Mouse (Mus musculus) hindbrain, embryonic 13.5 days (tissue): ENCODE measurements around the gene Bach2. TPM values are rescaled to one million over a fixed set of nuclear protein-coding genes. Genes with fewer than 3 reads are reported as not detected.

Experiments
- ATAC-seq: fragments of 200-750 bp; cut with Nextera tagmentation; 2 replicates; pipeline ENCODE4 v1.8.0; 2017; ENCODE audit warnings: moderate TSS enrichment; ENCODE audit not compliant: low FRiP score
- H3K27ac ChIP-seq: fragments of 300-500 bp; sonication (generic); 2 replicates; pipeline ENCODE4 v1.5.1; 2015; ENCODE audit warnings: inconsistent platforms, mild to moderate bottlenecking, moderate library complexity
- H3K27me3 ChIP-seq: fragments of 300-500 bp; sonication (generic); 2 replicates; pipeline ENCODE4 v1.6.1; 2015; ENCODE audit warnings: mild to moderate bottlenecking, inconsistent platforms
- H3K36me3 ChIP-seq: fragments of 300-500 bp; sonication (generic); 2 replicates; pipeline ENCODE4 v1.6.1; 2015; ENCODE audit warnings: mild to moderate bottlenecking, inconsistent platforms
- H3K4me1 ChIP-seq: fragments of 300-500 bp; sonication (generic); replicated peaks from 2 replicates; pipeline ENCODE4 v1.6.1; 2015; ENCODE audit warnings: inconsistent platforms
- H3K4me2 ChIP-seq: fragments of 300-500 bp; sonication (generic); 2 replicates; pipeline ENCODE4 v1.6.1; 2015; ENCODE audit warnings: inconsistent platforms, mild to moderate bottlenecking, moderate library complexity
- H3K4me3 ChIP-seq: fragments of 300-500 bp; sonication (generic); 2 replicates; pipeline ENCODE4 v1.5.1; 2015; ENCODE audit warnings: mild to moderate bottlenecking, inconsistent platforms
- H3K9ac ChIP-seq: fragments of 300-500 bp; sonication (generic); 2 replicates; pipeline ENCODE4 v1.6.1; 2015; ENCODE audit warnings: mild to moderate bottlenecking, inconsistent platforms
- H3K9me3 ChIP-seq: fragments of 300-500 bp; sonication (generic); 2 replicates; pipeline ENCODE4 v1.6.1; 2016; ENCODE audit warnings: inconsistent platforms
- WGBS: fragments of 180-500 bp; shearing (Covaris S2); methylation state at CpG from one replicate; pipeline ENCODE4 v1.1.7; 2015; 5-methylcytosine and 5-hydroxymethylcytosine counted together
- polyA plus RNA-seq: library from polyadenylated mRNA; unstranded; fragments of >200 nt; fragmentation: Nextera tagmentation; extraction: Ambion mirVana; gene quantifications from 2 replicates; pipeline ENCODE4 v1.2.1, GENCODE M21; 2015

The Bach2 gene
- polyA plus RNA-seq, 1 experiment from 2014 or later = 28.5 TPM

DNA sequence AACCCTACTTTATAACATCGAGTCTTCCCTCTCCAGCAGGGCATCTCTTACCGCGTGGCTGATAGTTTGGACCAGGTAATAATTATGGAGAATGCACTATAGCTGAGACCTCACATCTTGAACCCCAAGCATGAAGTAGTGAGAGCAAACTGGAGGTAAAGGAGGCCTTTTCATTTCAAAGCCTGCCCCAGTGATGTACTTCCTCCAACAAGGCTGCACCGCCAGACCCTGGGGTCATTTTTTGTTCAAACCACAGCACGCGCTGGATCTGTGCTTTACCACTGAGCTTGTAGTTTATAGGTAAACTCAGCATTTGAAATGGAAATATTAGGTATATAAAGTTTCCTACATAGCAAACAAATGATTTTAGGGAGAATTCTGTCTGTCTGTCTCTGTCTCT, 67.1 kb downstream of the Bach2 start:
- no peaks in the 10 kb centered on the region for H3K27me3 ChIP-seq
- 69% methylated on average over 6 of the region's 6 CpGs for WGBS
- H3K4me2 ChIP-seq = peak overlapping the region; percentile 34; the same call in 1 of the 2 replicates
- ATAC-seq = no peak
- H3K9ac ChIP-seq = peak overlapping the region; percentile 56; the same call in 1 of the 2 replicates
- H3K4me3 ChIP-seq = no peak overlapping the region
- no peaks in the 10 kb centered on the region for H3K9me3 ChIP-seq
- H3K27ac ChIP-seq = peak overlapping the region; percentile 92
- no peaks in the 10 kb centered on the region for H3K36me3 ChIP-seq
- H3K4me1 ChIP-seq = peaks cover 69% of the 10 kb centered on the region

DNA sequence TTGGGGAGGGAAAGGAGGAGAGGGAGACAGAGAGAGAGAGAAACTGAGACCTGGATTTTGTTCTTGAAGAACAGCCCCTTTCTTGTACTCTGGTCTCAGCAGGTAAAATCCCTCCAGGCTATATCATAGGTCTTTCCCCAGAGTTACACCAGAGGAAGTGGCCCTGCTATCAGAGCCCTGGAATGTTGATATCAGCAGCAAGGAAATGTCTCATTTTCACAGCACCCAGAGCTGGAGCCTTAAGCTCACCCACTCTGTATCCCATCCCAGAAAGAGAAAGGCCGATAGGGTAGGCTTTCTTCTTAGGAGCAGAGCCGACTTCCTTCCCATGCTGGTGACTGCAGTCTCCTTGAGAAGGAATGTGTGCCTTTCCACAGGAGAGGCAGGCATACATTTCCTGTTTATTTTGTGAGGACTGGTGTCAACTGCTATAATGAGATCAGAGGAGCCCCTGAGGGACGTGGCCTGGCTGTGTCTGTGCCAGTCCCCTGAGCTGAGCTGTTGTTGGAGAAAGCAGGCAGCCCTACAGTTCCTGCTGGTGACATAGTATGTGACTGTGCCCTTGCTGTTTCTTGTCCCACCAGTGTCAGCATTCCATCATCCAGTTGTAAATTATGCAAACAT, 67.7 kb downstream of the Bach2 start:
- no peak overlapping the region for H3K4me2 ChIP-seq
- peak overlapping the region; percentile 20; the same call in 1 of the 2 replicates for H3K9ac ChIP-seq
- 41% methylated on average over 3 of the region's 3 CpGs for WGBS
- H3K27me3 ChIP-seq = no peaks in the 10 kb centered on the region
- ATAC-seq = no peak
- peak overlapping the region; percentile 92 for H3K27ac ChIP-seq
- no peaks in the 10 kb centered on the region for H3K9me3 ChIP-seq
- no peaks in the 10 kb centered on the region for H3K36me3 ChIP-seq
- H3K4me1 ChIP-seq = peaks cover 65% of the 10 kb centered on the region
- H3K4me3 ChIP-seq = no peak overlapping the region

DNA sequence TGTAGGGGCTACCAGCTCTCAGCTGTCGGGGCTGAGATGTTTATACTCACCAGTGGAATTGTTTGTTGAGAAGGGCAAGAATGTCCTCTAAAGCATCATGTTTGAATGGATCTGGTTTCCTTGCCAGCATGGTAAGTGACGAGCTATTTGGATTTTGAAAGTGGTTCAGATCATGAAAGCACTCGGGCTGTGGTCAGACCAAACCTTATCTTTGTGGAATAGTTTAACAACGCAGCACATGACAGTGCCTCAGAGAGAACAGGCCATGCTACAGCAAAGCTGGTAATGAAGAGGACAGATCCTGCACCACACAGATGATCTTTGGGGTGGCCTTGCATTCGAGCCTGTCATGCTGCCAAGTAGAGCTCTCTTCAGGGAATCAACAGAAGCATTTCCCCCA, 68.6 kb downstream of the Bach2 start:
- 81% methylated on average over 5 of the region's 5 CpGs for WGBS
- Histone ChIP-seq H3K4me1 (peaks cover 67% of the 10 kb centered on the region), H3K9ac (no peak overlapping the region), H3K27me3 (no peaks in the 10 kb centered on the region), H3K9me3 (no peaks in the 10 kb centered on the region), H3K36me3 (no peaks in the 10 kb centered on the region), H3K4me2 (no peak overlapping the region), H3K27ac (peak overlapping the region; percentile 92; the same call in 1 of the 2 replicates), H3K4me3 (no peak overlapping the region)
- no peak for ATAC-seq

DNA sequence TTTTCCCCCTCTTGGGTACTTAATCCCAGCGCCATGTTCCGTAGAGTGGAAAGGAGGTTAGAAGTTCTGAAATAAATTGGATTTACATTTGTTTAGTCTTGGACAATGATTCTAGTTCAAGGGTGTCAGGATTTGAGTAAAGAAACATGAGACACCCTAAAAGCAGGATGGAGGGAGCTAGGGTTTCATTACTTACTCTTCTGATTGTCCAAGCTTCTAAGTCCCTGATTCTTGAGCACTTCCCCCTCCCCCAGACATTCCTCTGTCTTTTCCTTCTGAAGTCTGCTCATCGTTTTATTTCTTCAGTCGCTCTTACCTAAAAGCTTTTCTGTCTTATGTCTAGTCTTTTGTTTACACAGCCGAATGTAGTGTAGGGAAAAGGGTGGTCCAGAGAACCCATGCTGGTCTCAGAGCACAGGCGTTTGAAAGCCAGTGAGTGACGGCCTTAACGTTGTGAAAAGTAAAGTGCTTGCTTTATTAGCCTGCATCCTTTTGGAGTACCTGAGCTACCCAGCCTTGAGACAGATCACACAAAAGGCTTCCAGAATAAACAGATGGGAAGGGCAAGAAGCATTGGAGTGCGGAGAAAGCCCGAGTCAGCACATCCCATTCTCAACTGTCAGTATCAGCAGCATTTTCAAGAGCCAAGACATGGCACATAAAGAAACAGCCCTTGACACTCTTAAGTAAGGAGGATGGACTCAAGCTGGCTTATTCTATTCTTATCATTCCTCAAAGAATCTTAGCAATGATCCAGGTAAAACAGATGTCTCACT, 73.8 kb downstream of the Bach2 start:
- Histone ChIP-seq H3K9me3 (0 out of 2 replicates have a peak, but pooled peaks cover 3% of the 10 kb centered on the region), H3K4me3 (no peak overlapping the region), H3K36me3 (peaks cover 10% of the 10 kb centered on the region), H3K27me3 (no peaks in the 10 kb centered on the region), H3K4me1 (peaks cover 39% of the 10 kb centered on the region), H3K27ac (peak overlapping the region; percentile 64), H3K4me2 (no peak overlapping the region), H3K9ac (no peak overlapping the region)
- WGBS = 49% methylated on average over 10 of the region's 10 CpGs
- no peak for ATAC-seq

DNA sequence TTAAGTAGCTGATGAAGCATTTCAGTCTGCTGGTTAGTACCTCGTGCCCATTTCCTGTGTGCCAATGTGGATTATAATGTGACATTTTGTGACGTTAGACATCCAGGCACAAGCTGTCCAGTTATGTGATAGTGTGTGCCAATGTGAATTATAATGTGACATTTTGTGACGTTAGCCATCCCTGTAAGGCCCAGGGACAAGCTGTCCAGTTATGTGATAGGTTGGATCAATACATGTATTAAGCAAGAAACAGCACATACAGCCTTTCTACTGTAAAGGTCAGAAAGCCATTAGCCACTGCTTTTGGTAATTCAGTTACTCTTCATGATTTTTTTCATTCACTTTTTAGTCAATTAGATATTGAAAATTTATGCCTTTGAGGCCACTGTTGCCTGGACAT, 76.3 kb downstream of the Bach2 start:
- peaks cover 34% of the 10 kb centered on the region for H3K4me1 ChIP-seq
- no peak overlapping the region for H3K4me3 ChIP-seq
- 0 out of 2 replicates have a peak, but pooled peaks cover 3% of the 10 kb centered on the region for H3K9me3 ChIP-seq
- no peak for ATAC-seq
- no peak overlapping the region for H3K4me2 ChIP-seq
- 0 out of 2 replicates have a peak overlapping the region, but pooled peaks have one; percentile 6 for H3K27ac ChIP-seq
- H3K27me3 ChIP-seq = no peaks in the 10 kb centered on the region
- 77% methylated on average over 3 of the region's 3 CpGs for WGBS
- peaks cover 23% of the 10 kb centered on the region for H3K36me3 ChIP-seq
- H3K9ac ChIP-seq = no peak overlapping the region

DNA sequence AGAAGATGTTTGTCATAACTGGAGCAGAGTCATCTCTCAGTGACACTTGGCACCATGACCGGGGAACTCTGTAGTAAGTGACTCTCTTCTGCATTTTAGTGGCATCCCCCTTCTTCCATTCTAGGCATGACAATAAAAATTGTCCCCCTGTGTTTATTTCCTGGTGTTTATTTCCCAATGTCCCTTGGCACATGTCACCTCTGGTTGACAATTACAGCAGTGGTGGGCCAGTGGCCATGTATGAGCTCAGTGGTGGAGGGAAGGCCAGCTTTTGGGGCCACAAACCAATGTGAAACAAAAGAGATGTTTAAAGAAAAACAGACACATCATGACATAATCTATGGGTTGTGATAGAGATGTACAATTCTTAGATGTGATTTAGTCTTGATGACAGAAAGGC, 80.0 kb downstream of the Bach2 start:
- Histone ChIP-seq H3K27ac (no peak overlapping the region), H3K36me3 (peaks cover 23% of the 10 kb centered on the region), H3K27me3 (no peaks in the 10 kb centered on the region), H3K4me1 (peaks cover 18% of the 10 kb centered on the region), H3K4me2 (no peak overlapping the region), H3K9me3 (0 out of 2 replicates have a peak, but pooled peaks cover 3% of the 10 kb centered on the region), H3K9ac (no peak overlapping the region), H3K4me3 (no peak overlapping the region)
- ATAC-seq = no peak
- WGBS = 100% methylated on average over 1 of the region's 1 CpGs

DNA sequence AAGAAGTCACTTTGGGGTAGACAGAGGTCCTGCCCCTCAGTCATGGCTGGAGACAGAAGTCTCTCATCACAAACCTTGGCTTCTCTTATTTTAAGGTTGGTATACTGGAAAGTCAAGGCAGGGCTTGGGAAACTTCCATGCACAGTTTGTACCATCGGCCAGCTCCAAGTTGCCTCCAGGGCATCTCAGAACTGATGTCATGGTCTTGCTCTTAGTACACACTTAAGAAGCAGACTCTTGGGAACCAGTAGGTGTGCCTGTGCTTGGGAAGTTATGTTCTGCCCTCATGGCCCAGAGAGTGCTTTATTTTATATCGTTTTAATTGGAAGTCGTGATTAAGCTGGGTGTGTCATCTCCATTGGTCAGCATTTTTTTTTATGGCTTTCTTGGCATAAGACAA, 80.7 kb downstream of the Bach2 start:
- H3K27me3 ChIP-seq = no peaks in the 10 kb centered on the region
- H3K4me3 ChIP-seq = no peak overlapping the region
- no peak overlapping the region for H3K9ac ChIP-seq
- no peak overlapping the region for H3K4me2 ChIP-seq
- peaks cover 17% of the 10 kb centered on the region for H3K4me1 ChIP-seq
- H3K9me3 ChIP-seq = 0 out of 2 replicates have a peak, but pooled peaks cover 3% of the 10 kb centered on the region
- H3K36me3 ChIP-seq = peaks cover 23% of the 10 kb centered on the region
- no peak overlapping the region for H3K27ac ChIP-seq
- ATAC-seq = no peak
- 90% methylated on average over 3 of the region's 3 CpGs for WGBS

DNA sequence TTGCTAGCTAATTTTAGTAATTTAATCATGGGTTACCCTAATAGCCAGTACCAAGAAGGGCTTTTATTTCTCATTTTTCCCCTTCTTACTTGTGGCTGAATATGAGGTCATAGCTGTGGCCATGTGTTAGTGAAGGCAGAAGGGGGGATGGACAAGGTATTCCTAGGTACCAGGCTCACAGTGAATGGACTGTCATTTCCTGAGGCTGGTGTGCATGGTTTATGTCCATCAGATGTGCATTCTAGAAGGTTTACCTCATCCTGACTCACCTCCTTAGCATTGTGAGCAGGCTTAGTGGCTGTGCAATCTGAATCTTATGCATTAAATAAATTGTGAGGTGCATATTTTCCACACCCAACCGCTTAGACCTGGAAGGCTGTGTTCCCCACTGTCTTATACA, 81.4 kb downstream of the Bach2 start:
- H3K4me1 ChIP-seq = peaks cover 21% of the 10 kb centered on the region
- H3K27me3 ChIP-seq = no peaks in the 10 kb centered on the region
- no peak overlapping the region for H3K9ac ChIP-seq
- H3K27ac ChIP-seq = no peak overlapping the region
- 92% methylated on average over 1 of the region's 1 CpGs for WGBS
- peaks cover 23% of the 10 kb centered on the region for H3K36me3 ChIP-seq
- 0 out of 2 replicates have a peak, but pooled peaks cover 3% of the 10 kb centered on the region for H3K9me3 ChIP-seq
- no peak overlapping the region for H3K4me3 ChIP-seq
- no peak overlapping the region for H3K4me2 ChIP-seq
- ATAC-seq = no peak

DNA sequence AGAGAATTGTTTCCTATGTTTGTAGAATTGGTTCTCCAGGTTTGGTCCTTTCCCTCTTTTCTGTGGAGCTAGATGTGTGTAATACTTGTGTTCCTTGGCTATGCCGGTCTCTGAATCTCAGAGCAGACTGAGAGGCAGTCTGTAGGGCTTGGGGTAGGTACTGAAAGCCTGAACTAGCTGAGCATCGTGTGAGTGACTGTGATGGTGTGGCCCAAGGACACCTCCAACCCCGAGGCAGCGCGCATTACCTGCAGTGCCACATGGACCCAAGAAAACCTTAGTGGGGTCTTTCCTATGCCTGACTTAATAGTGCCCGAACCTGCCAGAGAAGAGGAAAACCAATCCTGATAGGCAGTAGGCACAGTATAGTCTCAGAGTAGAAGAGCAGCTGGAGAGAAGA, 85.5 kb downstream of the Bach2 start:
- H3K4me1 ChIP-seq = peaks cover 60% of the 10 kb centered on the region
- no peak overlapping the region for H3K9ac ChIP-seq
- H3K36me3 ChIP-seq = no peaks in the 10 kb centered on the region
- no peak overlapping the region for H3K4me3 ChIP-seq
- H3K9me3 ChIP-seq = no peaks in the 10 kb centered on the region
- no peak for ATAC-seq
- H3K27ac ChIP-seq = no peak overlapping the region
- 96% methylated on average over 6 of the region's 6 CpGs for WGBS
- H3K27me3 ChIP-seq = no peaks in the 10 kb centered on the region
- H3K4me2 ChIP-seq = no peak overlapping the region

DNA sequence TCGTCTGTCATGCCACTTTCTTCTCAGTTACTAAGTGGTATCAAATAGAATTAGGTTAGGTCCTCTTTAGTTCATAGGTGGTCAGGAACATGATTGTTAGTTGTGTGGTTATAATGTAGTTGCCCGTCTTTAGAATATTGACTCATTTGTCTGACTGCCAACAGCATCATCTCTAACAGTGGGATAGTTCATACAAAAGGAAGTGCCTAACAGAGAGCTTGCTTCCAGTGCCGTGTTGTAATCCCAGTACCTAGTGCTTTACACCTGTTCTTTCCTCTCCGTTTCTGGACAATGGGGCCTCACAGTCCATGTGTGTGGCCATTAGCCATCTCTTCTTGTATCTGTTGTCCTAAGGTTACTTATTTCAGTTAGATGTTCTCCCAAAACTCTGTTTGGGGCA, 86.4 kb downstream of the Bach2 start:
- WGBS = 51% methylated on average over 4 of the region's 4 CpGs
- H3K4me1 ChIP-seq = peaks cover 63% of the 10 kb centered on the region
- no peaks in the 10 kb centered on the region for H3K9me3 ChIP-seq
- H3K9ac ChIP-seq = no peak overlapping the region
- no peak for ATAC-seq
- H3K27ac ChIP-seq = peak overlapping the region; percentile 90
- no peak overlapping the region for H3K4me2 ChIP-seq
- no peak overlapping the region for H3K4me3 ChIP-seq
- H3K36me3 ChIP-seq = no peaks in the 10 kb centered on the region
- no peaks in the 10 kb centered on the region for H3K27me3 ChIP-seq

DNA sequence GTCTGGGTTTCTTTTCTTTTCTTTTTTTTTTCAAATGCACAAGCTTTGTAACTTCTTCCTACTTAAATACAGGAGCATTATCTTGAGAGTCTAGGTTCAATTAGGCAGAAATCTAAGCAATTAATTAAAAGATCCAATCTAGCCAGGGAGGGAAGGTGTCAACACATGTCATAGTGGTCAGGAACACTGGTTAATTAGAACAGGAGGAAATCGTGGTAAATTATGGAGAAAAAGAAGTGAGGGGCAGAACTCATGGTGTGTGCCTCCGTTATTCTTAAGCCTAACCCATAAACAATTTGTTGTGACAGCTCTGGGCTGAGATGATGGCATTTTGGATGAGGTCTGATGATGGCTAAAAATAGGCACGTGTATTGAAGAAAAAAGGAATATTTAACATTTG, 87.0 kb downstream of the Bach2 start:
- Histone ChIP-seq H3K27me3 (no peaks in the 10 kb centered on the region), H3K4me2 (0 out of 2 replicates have a peak overlapping the region, but pooled peaks have one; percentile 31), H3K36me3 (no peaks in the 10 kb centered on the region), H3K4me1 (peaks cover 63% of the 10 kb centered on the region), H3K9me3 (no peaks in the 10 kb centered on the region), H3K9ac (no peak overlapping the region), H3K27ac (peak overlapping the region; percentile 90), H3K4me3 (no peak overlapping the region)
- no peak for ATAC-seq
- 33% methylated on average over 3 of the region's 3 CpGs for WGBS

DNA sequence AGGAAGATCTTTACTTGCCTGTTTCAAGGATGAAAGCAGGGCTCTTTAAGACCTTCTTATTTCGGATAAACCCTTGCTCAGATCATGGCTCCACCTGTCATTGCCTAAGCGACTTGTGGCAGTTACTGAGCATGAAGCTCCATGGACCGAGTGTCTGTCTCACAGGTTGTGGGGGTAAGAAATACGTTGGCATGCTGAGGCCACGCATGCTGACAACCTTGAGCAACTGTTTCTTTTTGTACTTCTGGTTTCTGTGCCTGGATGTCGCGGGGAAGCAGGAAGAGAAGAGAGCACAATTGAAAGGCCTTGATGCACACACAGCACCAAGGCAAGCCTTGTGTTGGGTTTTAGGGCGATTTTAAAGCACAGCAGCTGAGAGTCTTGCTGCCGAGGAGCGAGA, 87.7 kb downstream of the Bach2 start:
- H3K4me1 ChIP-seq = peaks cover 61% of the 10 kb centered on the region
- peak overlapping the region; percentile 90 for H3K27ac ChIP-seq
- H3K4me2 ChIP-seq = peak overlapping the region; percentile 31
- H3K4me3 ChIP-seq = 0 out of 2 replicates have a peak overlapping the region, but pooled peaks have one; percentile 3
- peak; percentile 25; the same call in 1 of the 2 replicates for ATAC-seq
- 40% methylated on average over 10 of the region's 10 CpGs for WGBS
- no peaks in the 10 kb centered on the region for H3K9me3 ChIP-seq
- H3K27me3 ChIP-seq = no peaks in the 10 kb centered on the region
- H3K36me3 ChIP-seq = no peaks in the 10 kb centered on the region
- H3K9ac ChIP-seq = peak overlapping the region; percentile 58
